Mouse (Mus musculus) myocyte (in vitro differentiated cells): ENCODE data around the gene Naglu.

ENCODE experiments used
- CEBPB ChIP-seq: IDR thresholded peaks from 2 replicates; pipeline ENCODE4 v1.6.1; 2011; ENCODE audit warnings: mild to moderate bottlenecking, moderate library complexity; ENCODE audit not compliant: poor library complexity, insufficient read depth, severe bottlenecking
- E2F4 ChIP-seq: IDR thresholded peaks from one replicate; pipeline ENCODE4 v1.6.1; 2011; ENCODE audit warnings: mild to moderate bottlenecking, control low read depth, moderate library complexity; ENCODE audit not compliant: insufficient read depth
- MAX ChIP-seq: IDR thresholded peaks from one replicate; pipeline ENCODE4 v1.6.1; 2011; ENCODE audit warnings: low read depth, mild to moderate bottlenecking, control low read depth
- MYOD1 ChIP-seq, 3 experiments: IDR thresholded peaks; one replicate each; pipeline ENCODE4 v1.6.1; 2011; ENCODE audit warnings: control low read depth in 2 of 3, low read depth in 2 of 3, mild to moderate bottlenecking in 2 of 3, moderate library complexity in 1 of 3; ENCODE audit not compliant: insufficient read length in 2 of 3, control insufficient read depth in 1 of 3
- MYOG ChIP-seq, 3 experiments: IDR thresholded peaks; one replicate each; pipeline ENCODE4 v1.6.1; 2011; ENCODE audit warnings: control low read depth in 2 of 3, low read depth in 2 of 3, mild to moderate bottlenecking in 2 of 3; ENCODE audit not compliant: insufficient read length in 2 of 3, control insufficient read depth in 1 of 3, insufficient read depth in 1 of 3
- POLR2A ChIP-seq: IDR thresholded peaks from one replicate; pipeline ENCODE4 v1.6.1; 2011; ENCODE audit warnings: low read depth, mild to moderate bottlenecking, control low read depth, moderate library complexity; ENCODE audit not compliant: insufficient read length
- POLR2AphosphoS2 ChIP-seq: IDR thresholded peaks from one replicate; pipeline ENCODE4 v1.6.1; 2011; ENCODE audit warnings: low read depth, control low read depth; ENCODE audit not compliant: insufficient read length
- REST ChIP-seq: IDR thresholded peaks from one replicate; pipeline ENCODE4 v1.6.1; 2011; ENCODE audit warnings: mild to moderate bottlenecking, control low read depth, moderate library complexity; ENCODE audit not compliant: insufficient read depth, insufficient read length
- SRF ChIP-seq: IDR thresholded peaks from one replicate; pipeline ENCODE4 v1.6.1; 2011; ENCODE audit warnings: low read depth; ENCODE audit not compliant: control insufficient read depth, insufficient read length
- TCF12 ChIP-seq: IDR thresholded peaks from one replicate; pipeline ENCODE4 v1.6.1; 2011; ENCODE audit warnings: mild to moderate bottlenecking, control low read depth; ENCODE audit not compliant: poor library complexity, insufficient read depth, severe bottlenecking
- TCF3 ChIP-seq: IDR thresholded peaks from one replicate; pipeline ENCODE4 v1.6.1; 2011; ENCODE audit warnings: low read depth, control low read depth; ENCODE audit not compliant: insufficient read length
- USF1 ChIP-seq: IDR thresholded peaks from one replicate; pipeline ENCODE4 v1.6.1; 2011; ENCODE audit warnings: low read depth, mild to moderate bottlenecking, control low read depth, moderate library complexity

- no peak for TF ChIP-seq POLR2A
- TF ChIP-seq TCF12, result no peak
- no peak for TF ChIP-seq REST
- TF ChIP-seq POLR2AphosphoS2, result no peak
- TF ChIP-seq USF1, result no peak
- TF ChIP-seq E2F4, result no peak
- TF ChIP-seq CEBPB, result no peak
- no peak for TF ChIP-seq TCF3
- no peak for TF ChIP-seq MYOG (IDR thresholded peaks at IDR 0.05; ENCODE audit: control insufficient read depth in 1 of 3, insufficient read depth in 1 of 3, insufficient read length in 2 of 3, low read depth in 2 of 3)
- TF ChIP-seq MYOD1 (IDR thresholded peaks at IDR 0.05; ENCODE audit: control insufficient read depth in 1 of 3, insufficient read length in 2 of 3, low read depth in 2 of 3), result no peak
- no peak for TF ChIP-seq SRF
- no peak for TF ChIP-seq MAX
Observed at GRCm38 (mm10) chr11:101033856-101034500, 35.8 kb upstream of the Naglu start.
